Mouse (Mus musculus): ENCODE data around the gene Olfr54.
"Not testable (repeated sequence)": the region's sequence is repeated elsewhere in the genome, so short reads cannot be mapped to it uniquely, and the experiment has no call there.

Olfr54 gene

GRCm38 (mm10) chr11:51013936-51014335, at the start of gene Olfr54:
Olfr54 (plus strand) TSS chr11:51014236.
- no peak for DNase-seq (ENCODE audit: low spot score)

GRCm38 (mm10) chr11:50964886-50965285, 49.1 kb upstream of the Olfr54 start:
- no peak for DNase-seq (ENCODE audit: low spot score)

- DNase-seq (ENCODE audit: low spot score) = no peak
Observed at GRCm38 (mm10) chr11:50966230-50966629, 47.8 kb upstream of the Olfr54 start, which contains the start of gene Olfr1378. Olfr1378 (plus strand) TSS chr11:50966530.

- no peak for DNase-seq (ENCODE audit: low spot score)
Observed at GRCm38 (mm10) chr11:50977216-50977615, 36.8 kb upstream of the Olfr54 start.

GRCm38 (mm10) chr11:50981667-50982066, 32.4 kb upstream of the Olfr54 start, which contains the start of gene Olfr1377:
Olfr1377 (plus strand) TSS chr11:50981967.
- no peak for DNase-seq (ENCODE audit: low spot score)

- no peak for DNase-seq (ENCODE audit: low spot score)
Observed at GRCm38 (mm10) chr11:51003296-51003695, 10.7 kb upstream of the Olfr54 start, which contains the start of gene Olfr51. Olfr51 (plus strand) TSS chr11:51003596.

- DNase-seq (ENCODE audit: low spot score) = no peak
Observed at GRCm38 (mm10) chr11:51011821-51012220, 2.2 kb upstream of the Olfr54 start.

- no peak for DNase-seq (ENCODE audit: low spot score)
Observed at GRCm38 (mm10) chr11:51016341-51016740, 2.3 kb downstream of the Olfr54 start.

- DNase-seq (ENCODE audit: low spot score) = not testable (repeated sequence)
Observed at GRCm38 (mm10) chr11:51026811-51027210, 12.8 kb downstream of the Olfr54 start.

- not testable (repeated sequence) for DNase-seq (ENCODE audit: low spot score)
Observed at GRCm38 (mm10) chr11:51029381-51029780, 15.3 kb downstream of the Olfr54 start.

- DNase-seq (ENCODE audit: low spot score) = no peak
Observed at GRCm38 (mm10) chr11:51030225-51030624, 16.2 kb downstream of the Olfr54 start.

GRCm38 (mm10) chr11:51032851-51033250, 18.8 kb downstream of the Olfr54 start:
- no peak for DNase-seq (ENCODE audit: low spot score)

GRCm38 (mm10) chr11:51034141-51034540, 20.1 kb downstream of the Olfr54 start:
- not testable (repeated sequence) for DNase-seq (ENCODE audit: low spot score)

- DNase-seq (ENCODE audit: low spot score) = no peak
Observed at GRCm38 (mm10) chr11:51035951-51036350, 21.9 kb downstream of the Olfr54 start.

GRCm38 (mm10) chr11:51044776-51045175, 30.7 kb downstream of the Olfr54 start:
- not testable (repeated sequence) for DNase-seq (ENCODE audit: low spot score)

- not testable (repeated sequence) for DNase-seq (ENCODE audit: low spot score)
Observed at GRCm38 (mm10) chr11:51047809-51048208, 33.8 kb downstream of the Olfr54 start, which contains the start of gene Olfr1375. Olfr1375 (plus strand) TSS chr11:51048109.

GRCm38 (mm10) chr11:51051678-51052077, 37.6 kb downstream of the Olfr54 start:
- DNase-seq (ENCODE audit: low spot score) = no peak

GRCm38 (mm10) chr11:51053230-51053629, 39.2 kb downstream of the Olfr54 start:
- no peak for DNase-seq (ENCODE audit: low spot score)

- no peak for DNase-seq (ENCODE audit: low spot score)
Observed at GRCm38 (mm10) chr11:51059151-51059571, 45.1 kb downstream of the Olfr54 start, which contains the start of gene Zfp354a. Zfp354a (plus strand) TSS chr11:51059257.

- no peak for DNase-seq (ENCODE audit: low spot score)
Observed at GRCm38 (mm10) chr11:51059640-51060039, 45.6 kb downstream of the Olfr54 start.

GRCm38 (mm10) chr11:51060981-51061380, 46.9 kb downstream of the Olfr54 start:
- no peak for DNase-seq (ENCODE audit: low spot score)

GRCm38 (mm10) chr11:51063276-51063675, 49.2 kb downstream of the Olfr54 start:
- DNase-seq (ENCODE audit: low spot score) = no peak

GRCm38 (mm10) chr11:51063841-51064240, 49.8 kb downstream of the Olfr54 start:
- no peak for DNase-seq (ENCODE audit: low spot score)
